Mouse (Mus musculus) limb, embryonic 14.5 days (tissue): ENCODE results near the gene Fut8. TPM values are rescaled to one million over a fixed set of nuclear protein-coding genes. Genes with fewer than 3 reads are reported as not detected.

Experiments
- ATAC-seq: fragments of 200-750 bp; cut with Nextera tagmentation; 2 replicates; pipeline ENCODE4 v1.8.0; 2017; ENCODE audit warnings: low read depth, moderate number of reproducible peaks, moderate TSS enrichment; ENCODE audit not compliant: low FRiP score
- DNase-seq: peaks from one replicate; pipeline ENCODE4 v3.0.0-alpha.2; 2015; ENCODE audit warnings: low spot score
- H3K27ac ChIP-seq: fragments of 300-500 bp; sonication (generic); replicated peaks from 2 replicates; pipeline ENCODE4 v1.5.1; 2014; ENCODE audit warnings: low read depth, mild to moderate bottlenecking, low read length, moderate library complexity, mixed read lengths
- H3K27me3 ChIP-seq: fragments of 300-500 bp; sonication (generic); 2 replicates; pipeline ENCODE4 v1.6.1; 2014; ENCODE audit warnings: low read length, mixed read lengths; ENCODE audit not compliant: control insufficient read depth, insufficient read depth
- H3K36me3 ChIP-seq: fragments of 300-500 bp; sonication (generic); 2 replicates; pipeline ENCODE4 v1.6.1; 2014; ENCODE audit warnings: mild to moderate bottlenecking, low read length, moderate library complexity, mixed read lengths; ENCODE audit not compliant: control insufficient read depth, insufficient read depth
- H3K4me1 ChIP-seq: fragments of 300-500 bp; sonication (generic); 2 replicates; pipeline ENCODE4 v1.6.1; 2014; ENCODE audit warnings: antibody characterized with exemption, low read length, mixed read lengths; ENCODE audit not compliant: control insufficient read depth, insufficient read depth
- H3K4me2 ChIP-seq: fragments of 300-500 bp; sonication (generic); replicated peaks from 2 replicates; pipeline ENCODE4 v1.6.1; 2014; ENCODE audit warnings: low read depth, mild to moderate bottlenecking, low read length, moderate library complexity; ENCODE audit not compliant: severe bottlenecking
- H3K4me3 ChIP-seq: fragments of 300-500 bp; sonication (generic); replicated peaks from 2 replicates; pipeline ENCODE4 v1.5.1; 2014; ENCODE audit warnings: low read length
- H3K9ac ChIP-seq: fragments of 300-500 bp; sonication (generic); 2 replicates; pipeline ENCODE4 v1.6.1; 2014; ENCODE audit warnings: mild to moderate bottlenecking, low read depth, low read length, moderate library complexity; ENCODE audit not compliant: severe bottlenecking
- H3K9me3 ChIP-seq: fragments of 300-500 bp; sonication (generic); 2 replicates; pipeline ENCODE4 v1.6.1; 2016; ENCODE audit warnings: low read length; ENCODE audit not compliant: control insufficient read depth
- POLR2A ChIP-seq: fragments of 200-500 bp; IDR thresholded peaks from 2 replicates; pipeline ENCODE4 v1.8.0; 2012; ENCODE audit warnings: inconsistent platforms, mild to moderate bottlenecking, moderate library complexity, borderline replicate concordance; ENCODE audit not compliant: insufficient read depth, insufficient read length; ENCODE audit errors: extremely low read depth
- WGBS: fragments of 180-500 bp; shearing (Covaris S2); extraction: QIAGEN DNeasy Blood & Tissue Kit; methylation state at CpG from one replicate; pipeline ENCODE4 v1.1.7; 2014; 5-methylcytosine and 5-hydroxymethylcytosine counted together
- polyA plus RNA-seq, 2 experiments: library from polyadenylated mRNA; depleted of rRNA in 1 of 2; stranded (reverse) in 1 of 2; unstranded in 1 of 2; fragments of >200 nt; fragmentation: Nextera tagmentation in 1 of 2; extraction: Ambion mirVana in 1 of 2; gene quantifications; 2 replicates each; pipeline versions ENCODE4 v1.2.1 to v1.2.3; 2012 to 2014

Gene Fut8
- polyA plus RNA-seq, 2 experiments: 14.0 to 27.8 TPM

DNA sequence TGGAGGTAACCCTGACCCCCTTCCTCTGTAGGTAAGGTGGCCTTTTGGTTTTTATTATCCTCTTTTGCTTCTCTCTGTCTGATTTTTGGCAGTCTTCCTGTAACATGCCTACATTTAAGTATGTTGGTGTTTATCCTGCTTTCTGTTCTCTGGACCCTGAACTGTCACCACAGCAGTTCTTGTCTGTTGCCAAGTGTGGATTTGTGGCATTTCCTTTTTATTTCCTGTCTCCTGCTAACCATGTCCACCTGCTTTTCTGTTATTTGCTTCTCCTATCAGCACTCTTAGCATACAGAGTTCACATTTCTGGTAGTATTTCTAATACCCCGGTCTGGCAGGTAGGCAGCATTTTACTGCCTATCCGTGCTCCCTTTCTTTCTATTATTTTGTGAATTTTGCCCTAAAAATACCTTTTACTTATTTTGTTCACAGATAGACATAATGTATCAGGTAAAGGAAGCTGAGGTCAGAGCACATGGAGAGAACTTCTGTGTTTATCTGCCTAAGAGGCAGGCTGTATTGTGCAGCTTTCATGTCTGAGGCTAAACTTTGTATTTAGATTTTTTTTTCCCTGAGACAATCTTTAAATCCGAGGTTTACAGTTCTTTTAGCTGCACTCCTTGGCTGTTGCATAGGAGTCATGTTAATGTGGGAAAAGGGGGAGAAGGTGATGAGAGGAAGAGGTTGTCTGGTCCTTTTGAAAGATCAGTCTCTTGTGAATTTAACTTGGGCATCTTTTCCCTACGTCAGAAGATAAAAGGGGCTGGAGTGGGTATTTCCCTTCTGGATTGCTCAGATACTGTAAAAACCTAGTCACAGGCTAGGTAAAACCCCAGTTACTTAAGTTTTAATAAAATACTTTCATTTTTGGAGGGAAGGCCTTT, 54.7 kb downstream of the Fut8 start:
- Histone ChIP-seq H3K27ac (no peak overlapping the region), H3K36me3 (no peaks in the 10 kb centered on the region), H3K4me3 (no peak overlapping the region), H3K4me1 (peaks cover 3% of the 10 kb centered on the region; the same call in 1 of the 2 replicates), H3K27me3 (no peaks in the 10 kb centered on the region), H3K4me2 (no peak overlapping the region), H3K9me3 (no peaks in the 10 kb centered on the region), H3K9ac (no peak overlapping the region)
- WGBS: 51% methylated on average over 4 of the region's 4 CpGs
- no peak for ATAC-seq
- no peak for DNase-seq
- TF ChIP-seq POLR2A: no peak

DNA sequence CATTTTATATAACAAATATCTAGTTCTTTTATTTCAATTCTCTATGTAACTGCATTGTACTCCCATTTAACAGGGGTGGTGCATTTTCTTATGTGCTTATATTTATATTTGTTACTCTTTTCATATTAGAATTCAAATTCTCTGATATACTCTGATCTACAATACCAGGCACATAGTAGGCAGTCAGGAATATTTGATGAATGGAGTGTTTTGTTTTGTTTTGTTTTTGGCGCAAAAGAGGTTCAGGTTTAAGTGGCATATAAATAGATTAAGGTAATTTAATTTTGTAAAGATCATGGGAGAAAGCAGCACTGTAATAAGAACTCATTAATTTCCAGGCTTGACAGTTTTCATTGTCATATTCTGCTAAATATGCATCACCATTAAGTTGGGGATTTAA, 58.2 kb downstream of the Fut8 start:
- Histone ChIP-seq H3K4me1 (0 out of 2 replicates have a peak, but pooled peaks cover 3% of the 10 kb centered on the region), H3K4me2 (no peak overlapping the region), H3K9me3 (no peaks in the 10 kb centered on the region), H3K27me3 (no peaks in the 10 kb centered on the region), H3K36me3 (no peaks in the 10 kb centered on the region), H3K4me3 (no peak overlapping the region), H3K27ac (no peak overlapping the region), H3K9ac (no peak overlapping the region)
- ATAC-seq (no peak), DNase-seq (no peak)
- TF ChIP-seq POLR2A: no peak
- WGBS: 84% methylated on average over 1 of the region's 1 CpGs

DNA sequence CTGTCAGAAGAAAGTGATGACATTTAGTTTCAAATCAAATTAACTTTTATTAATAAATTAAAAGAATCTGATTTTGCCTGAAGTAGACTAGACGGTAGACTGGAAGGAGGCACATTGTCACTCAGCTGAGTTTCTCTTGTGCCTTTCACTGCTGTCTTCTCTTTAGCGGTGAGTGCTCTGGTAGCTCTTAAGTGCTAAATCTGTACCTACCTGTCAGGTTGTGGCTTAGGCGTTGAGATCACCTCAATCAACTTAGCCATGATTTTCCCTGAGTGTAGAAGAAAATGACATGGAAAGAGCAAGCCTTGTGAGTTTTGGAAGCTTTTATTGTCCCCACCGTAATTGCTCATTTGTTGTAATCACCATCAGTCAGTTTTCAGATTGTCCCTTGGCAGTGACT, 59.2 kb downstream of the Fut8 start:
- 69% methylated on average over 4 of the region's 4 CpGs for WGBS

DNA sequence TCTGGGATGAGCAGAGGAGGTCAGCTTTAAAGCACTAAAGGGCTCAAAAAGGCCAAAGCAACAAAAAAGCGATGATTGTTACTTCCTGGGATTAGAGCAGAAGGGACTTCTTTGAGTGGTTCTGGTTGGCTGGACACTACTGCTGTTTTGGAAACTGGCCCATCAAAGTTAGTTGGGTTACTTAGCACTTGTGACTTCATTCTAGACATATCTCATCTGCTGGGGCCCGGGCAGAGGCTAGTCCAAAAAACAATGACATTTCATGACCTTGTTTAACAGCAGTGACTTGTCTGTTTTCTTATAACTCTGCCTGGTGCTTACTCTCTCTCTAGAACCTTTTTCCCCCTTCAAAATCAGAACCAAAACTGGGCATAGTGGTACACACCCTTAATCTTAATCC, 59.9 kb downstream of the Fut8 start:
- no peak for ATAC-seq
- H3K27ac ChIP-seq: no peak overlapping the region

More for the DNA sequence above, 59.2 kb downstream of the Fut8 start:
- DNase-seq: no peak
- Histone ChIP-seq H3K9me3 (no peaks in the 10 kb centered on the region), H3K36me3 (no peaks in the 10 kb centered on the region), H3K27ac (no peak overlapping the region), H3K9ac (no peak overlapping the region), H3K27me3 (no peaks in the 10 kb centered on the region), H3K4me2 (no peak overlapping the region), H3K4me1 (0 out of 2 replicates have a peak, but pooled peaks cover 3% of the 10 kb centered on the region), H3K4me3 (no peak overlapping the region)
- no peak for TF ChIP-seq POLR2A
- ATAC-seq: no peak

DNA sequence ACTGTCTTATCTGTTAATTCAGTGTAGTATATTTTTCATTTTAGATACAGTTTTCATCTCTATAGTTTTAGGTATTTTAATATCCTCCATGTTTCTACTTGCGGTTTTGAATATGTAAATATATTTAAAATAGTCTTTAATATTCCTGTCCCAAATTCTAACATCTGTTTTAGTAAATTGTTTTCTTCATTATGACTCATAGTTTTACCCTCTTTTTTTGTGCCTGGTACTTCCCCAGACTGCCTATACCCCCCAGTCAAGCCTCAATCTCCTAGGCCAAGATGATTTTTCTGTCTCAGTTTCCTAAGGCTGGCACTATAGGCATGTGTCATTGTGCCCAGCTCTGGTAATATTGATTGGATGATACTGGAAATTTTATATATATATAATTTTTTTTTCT, 64.1 kb downstream of the Fut8 start:
- ATAC-seq: no peak
- 96% methylated on average over 1 of the region's 1 CpGs for WGBS
- H3K27ac ChIP-seq: no peak overlapping the region
- no peak overlapping the region for H3K9ac ChIP-seq
- H3K9me3 ChIP-seq: no peaks in the 10 kb centered on the region
- TF ChIP-seq POLR2A: no peak
- H3K27me3 ChIP-seq: no peaks in the 10 kb centered on the region
- H3K4me1 ChIP-seq: no peaks in the 10 kb centered on the region
- no peaks in the 10 kb centered on the region for H3K36me3 ChIP-seq
- H3K4me2 ChIP-seq: no peak overlapping the region
- no peak overlapping the region for H3K4me3 ChIP-seq
- no peak for DNase-seq

More for the DNA sequence above, 59.9 kb downstream of the Fut8 start:
- WGBS: 86% methylated on average over 2 of the region's 2 CpGs
- DNase-seq: no peak
- TF ChIP-seq POLR2A: no peak
- Histone ChIP-seq H3K9ac (no peak overlapping the region), H3K36me3 (no peaks in the 10 kb centered on the region), H3K4me1 (no peaks in the 10 kb centered on the region), H3K27me3 (no peaks in the 10 kb centered on the region), H3K4me2 (no peak overlapping the region), H3K4me3 (no peak overlapping the region), H3K9me3 (no peaks in the 10 kb centered on the region)
